Mouse (Mus musculus) frontal cortex, postnatal 36 days (tissue): Measurements from ENCODE around the gene Tlr7.
"Not testable (repeated sequence)": the region's sequence is repeated elsewhere in the genome, so short reads cannot be mapped to it uniquely, and the experiment has no call there.

Experiments used
- DNase-seq, 2 experiments: peaks; one replicate each; pipeline ENCODE4 v3.0.0; 2022; ENCODE audit warnings: low spot score in 2 of 2

Gene Tlr7

GRCm38 (mm10) chrX:167330399-167330798 lies at the start of gene Tlr7:
TSS of gene Tlr7 (minus strand) at chrX:167330558.
- DNase-seq: no peak

DNA sequence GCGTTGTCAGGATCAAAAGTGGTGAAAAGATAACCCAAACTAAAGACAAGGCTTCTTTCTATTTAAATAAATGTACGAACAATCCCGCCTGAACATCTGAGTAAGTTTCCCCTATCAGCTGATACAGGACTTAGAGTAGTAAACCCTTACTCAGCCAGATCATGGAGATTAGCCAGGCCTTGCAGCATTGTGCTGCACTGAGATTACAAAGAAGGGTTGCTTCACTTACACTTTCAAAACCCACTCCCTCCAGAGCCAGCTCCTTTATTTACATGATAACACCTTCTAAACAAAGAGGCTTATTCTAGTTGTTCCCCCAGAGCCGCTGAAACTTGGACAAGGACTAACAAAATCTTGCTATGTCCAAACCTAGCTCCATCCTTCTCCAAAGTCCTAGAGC lies 49.7 kb upstream of the Tlr7 start:
- no peak for DNase-seq

DNA sequence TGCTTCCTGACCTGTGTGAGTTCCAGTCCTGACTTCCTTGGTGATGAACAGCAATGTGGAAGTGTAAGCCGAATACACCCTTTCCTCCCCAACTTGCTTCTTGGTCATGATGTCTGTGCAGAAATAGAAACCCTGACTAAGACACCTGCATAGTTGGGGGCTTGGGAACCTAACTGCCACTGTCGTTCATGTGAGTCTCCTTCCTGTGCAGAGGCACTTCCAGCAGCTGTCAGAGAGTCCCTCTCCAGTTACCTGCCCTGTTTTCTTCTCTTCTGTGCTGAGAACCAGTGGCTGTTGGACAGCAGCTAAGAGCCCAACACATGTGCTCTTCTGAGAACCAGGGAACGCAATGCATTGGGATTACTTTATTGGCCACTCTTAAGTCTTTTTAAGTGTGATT lies 30.9 kb upstream of the Tlr7 start:
- not testable (repeated sequence) for DNase-seq

- DNase-seq: no peak
These were observed 29.3 kb upstream of the Tlr7 start for GRCm38 (mm10) chrX:167359704-167360103.

DNA sequence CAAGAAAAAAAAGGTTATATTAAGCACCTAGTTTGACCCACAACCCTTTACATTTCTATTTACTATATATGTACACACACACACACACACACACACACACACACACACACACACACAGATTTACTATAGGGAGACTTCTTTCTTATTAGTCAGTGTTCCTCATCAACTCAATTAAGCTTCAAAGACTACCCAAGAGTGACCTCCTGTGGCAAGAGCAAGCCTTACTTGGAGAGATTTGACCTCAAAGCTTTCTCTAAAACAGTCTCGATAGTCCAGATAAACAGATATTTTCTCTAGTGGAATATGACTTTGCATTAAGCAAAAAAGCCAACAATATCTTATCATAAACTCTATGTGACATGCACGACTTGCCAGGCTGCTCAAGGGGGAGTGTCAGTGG lies 27.1 kb upstream of the Tlr7 start:
- no peak for DNase-seq

DNA sequence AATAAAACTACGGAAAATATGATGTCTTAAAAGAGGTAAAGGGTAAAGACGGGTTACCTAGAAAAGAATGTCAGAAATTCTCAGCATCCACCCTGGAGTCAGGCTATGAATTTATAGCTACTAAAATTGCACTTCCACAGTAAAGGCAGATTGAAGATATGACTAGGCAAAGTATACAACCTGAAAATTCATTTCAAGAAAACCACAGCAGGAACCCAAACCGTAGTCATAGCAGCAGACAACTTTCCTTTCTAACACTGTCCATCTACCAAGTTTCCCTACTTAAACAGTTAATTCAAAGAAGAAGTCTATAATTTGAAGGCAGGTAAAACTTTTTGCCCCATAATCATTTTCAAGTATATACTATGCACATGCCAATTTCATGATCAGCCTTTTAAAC lies 25.6 kb upstream of the Tlr7 start:
- no peak for DNase-seq

DNA sequence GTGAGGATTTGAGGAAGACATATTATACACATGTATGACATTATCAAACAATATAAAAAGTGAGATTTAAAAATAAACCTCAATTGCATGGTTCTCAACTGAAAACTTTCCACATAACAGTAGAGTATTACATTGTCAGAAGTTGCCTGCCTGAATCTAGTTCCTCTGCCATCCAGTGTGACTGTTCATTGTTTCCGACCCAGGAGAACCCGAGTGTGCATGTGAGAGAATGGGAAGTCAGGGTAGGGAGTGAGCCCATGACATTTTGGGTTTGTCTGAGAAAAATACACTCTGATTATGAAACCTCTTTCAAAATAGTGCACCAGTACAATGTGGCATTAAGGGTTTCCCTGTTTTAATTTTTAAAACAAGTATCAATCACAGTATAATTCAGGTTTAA lies 23.3 kb upstream of the Tlr7 start:
- no peak for DNase-seq

GRCm38 (mm10) chrX:167346440-167346839 lies 16.1 kb upstream of the Tlr7 start:
- no peak for DNase-seq

GRCm38 (mm10) chrX:167344356-167344755 lies 14.0 kb upstream of the Tlr7 start:
- DNase-seq: no peak

DNA sequence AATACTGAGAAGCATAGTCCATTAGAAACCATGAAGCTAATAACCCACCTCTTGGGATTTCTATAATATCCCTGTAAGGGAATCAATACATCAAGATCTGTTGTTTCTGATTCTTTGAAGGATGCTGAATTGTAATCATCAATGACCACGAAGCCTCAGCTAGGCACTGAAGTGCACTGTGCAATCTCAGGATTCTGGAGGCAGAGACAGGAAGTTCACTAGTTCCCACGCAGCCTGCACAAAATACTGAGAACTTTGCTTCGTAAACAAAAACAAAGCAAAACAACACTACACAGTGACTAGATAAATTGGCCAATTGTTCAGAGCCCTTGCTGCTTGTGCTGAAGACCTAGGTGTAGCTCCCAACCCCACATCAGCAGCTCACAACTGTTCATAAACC lies 11.5 kb upstream of the Tlr7 start:
- DNase-seq: no peak

- DNase-seq: no peak
These were observed 9.8 kb upstream of the Tlr7 start for GRCm38 (mm10) chrX:167340190-167340589.

- no peak for DNase-seq
These were observed 7.6 kb upstream of the Tlr7 start for GRCm38 (mm10) chrX:167337990-167338389.

- DNase-seq: no peak
These were observed 4.2 kb upstream of the Tlr7 start for GRCm38 (mm10) chrX:167334571-167334970.

DNA sequence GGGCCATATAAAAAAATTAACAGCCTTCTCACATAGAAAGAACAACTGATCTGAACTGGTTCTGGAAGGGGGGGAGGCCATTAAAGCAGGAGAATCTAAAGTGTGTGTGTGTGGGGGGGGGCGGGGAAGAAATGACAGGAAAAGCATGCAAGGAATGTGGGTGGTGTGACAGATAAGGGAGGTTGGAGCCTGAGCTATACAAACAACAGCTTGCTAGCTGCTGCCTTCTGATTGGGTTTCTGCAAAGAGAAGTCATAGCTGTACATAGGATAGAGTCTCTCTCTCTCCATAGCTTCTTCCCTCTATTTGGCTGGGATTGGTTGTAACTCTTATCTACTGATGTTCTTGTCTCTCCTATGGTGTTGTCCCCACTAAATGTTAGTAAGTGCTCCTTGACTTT lies 2.2 kb upstream of the Tlr7 start:
- DNase-seq: no peak

- no peak for DNase-seq
These were observed 635 bp upstream of the Tlr7 start for GRCm38 (mm10) chrX:167330993-167331392.

DNA sequence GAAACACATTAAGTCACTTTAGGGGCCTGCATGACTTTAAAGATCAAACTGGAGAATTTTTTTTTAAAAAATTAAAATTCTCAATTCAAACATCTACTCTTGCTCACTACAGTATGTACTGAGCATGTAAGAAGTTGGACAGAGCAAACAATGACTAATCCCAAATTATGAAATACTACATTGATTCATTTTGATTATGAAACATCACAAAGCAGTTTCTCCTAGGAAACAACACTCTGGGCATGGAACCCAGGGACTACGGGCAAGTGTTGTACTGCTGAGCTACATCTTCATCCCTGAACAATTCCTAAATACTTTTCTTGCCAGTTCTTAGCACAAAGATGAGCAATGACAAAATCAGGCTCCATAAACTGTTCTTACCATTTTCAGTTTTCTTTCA lies 738 bp downstream of the Tlr7 start:
- DNase-seq: no peak

GRCm38 (mm10) chrX:167329098-167329497 lies 1.3 kb downstream of the Tlr7 start:
- DNase-seq: peak; percentile 11 to 31

DNA sequence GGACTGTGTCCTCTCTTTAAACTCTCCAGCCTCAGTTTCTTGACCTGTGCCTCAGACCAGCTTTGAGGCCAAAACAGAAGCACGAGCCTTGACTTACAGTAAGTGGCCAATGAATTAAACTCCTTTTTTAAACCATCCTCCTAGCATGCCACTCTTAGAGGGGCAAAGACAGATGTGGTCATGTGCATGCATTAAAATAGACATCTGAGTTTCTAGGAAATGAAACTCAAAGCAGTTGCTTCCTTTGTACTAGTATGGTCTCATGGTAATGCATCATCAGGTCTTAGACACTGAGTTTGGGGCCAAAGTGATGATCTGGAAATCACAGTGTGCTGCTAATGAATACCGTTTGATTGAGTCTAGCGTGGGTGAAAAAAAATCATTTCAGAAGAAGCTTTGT lies 1.8 kb downstream of the Tlr7 start:
- no peak for DNase-seq

GRCm38 (mm10) chrX:167323742-167324141 lies 6.6 kb downstream of the Tlr7 start:
- DNase-seq: no peak

- no peak for DNase-seq
These were observed 9.0 kb downstream of the Tlr7 start for GRCm38 (mm10) chrX:167321233-167321806.

DNA sequence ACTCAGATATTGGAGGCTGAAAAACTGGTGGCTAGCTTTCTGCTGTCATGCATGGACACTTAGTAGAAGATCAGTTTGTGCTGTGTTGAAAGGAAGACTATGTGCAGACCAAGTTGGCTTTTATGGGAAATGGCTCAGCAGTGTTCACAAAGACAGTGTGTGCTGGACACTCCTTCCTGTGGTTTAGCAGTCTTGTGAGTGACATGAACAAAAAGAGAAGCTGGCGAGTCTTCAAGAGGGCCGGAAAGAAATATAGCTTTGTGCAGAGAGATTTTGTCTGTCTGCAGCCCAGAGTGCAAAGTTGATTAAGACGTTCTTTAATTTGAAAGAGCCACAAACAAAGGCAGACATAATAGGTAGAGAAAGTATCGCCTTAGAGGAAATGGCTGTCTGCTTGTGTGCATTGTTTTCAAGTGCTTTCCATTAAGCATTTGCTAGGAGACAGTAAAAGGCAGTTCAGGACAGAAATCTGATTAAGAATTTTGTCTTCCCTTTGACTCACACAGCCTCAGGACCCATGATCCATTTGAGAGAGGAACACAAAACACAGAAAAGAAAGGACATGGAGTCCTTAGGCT lies 11.4 kb downstream of the Tlr7 start:
- no peak for DNase-seq

DNA sequence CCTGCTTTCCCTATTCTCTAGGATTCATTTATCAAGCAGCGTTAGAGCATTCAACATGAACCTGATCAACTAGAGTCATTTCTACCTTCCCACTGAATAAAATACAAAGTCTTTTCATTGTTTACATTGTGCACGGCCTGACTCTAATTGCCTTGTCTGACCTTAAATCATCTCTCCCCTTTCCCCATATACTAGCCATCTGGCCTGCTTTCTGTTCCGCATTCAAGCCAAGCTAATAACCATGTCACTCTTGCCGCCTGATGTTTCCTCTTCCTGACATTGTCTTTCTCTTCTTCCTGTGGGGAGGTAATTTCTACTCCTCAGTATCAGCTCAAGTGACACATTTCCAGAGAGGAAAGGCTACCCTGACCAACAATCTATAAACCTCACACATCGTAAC lies 14.6 kb downstream of the Tlr7 start:
- no peak for DNase-seq

DNA sequence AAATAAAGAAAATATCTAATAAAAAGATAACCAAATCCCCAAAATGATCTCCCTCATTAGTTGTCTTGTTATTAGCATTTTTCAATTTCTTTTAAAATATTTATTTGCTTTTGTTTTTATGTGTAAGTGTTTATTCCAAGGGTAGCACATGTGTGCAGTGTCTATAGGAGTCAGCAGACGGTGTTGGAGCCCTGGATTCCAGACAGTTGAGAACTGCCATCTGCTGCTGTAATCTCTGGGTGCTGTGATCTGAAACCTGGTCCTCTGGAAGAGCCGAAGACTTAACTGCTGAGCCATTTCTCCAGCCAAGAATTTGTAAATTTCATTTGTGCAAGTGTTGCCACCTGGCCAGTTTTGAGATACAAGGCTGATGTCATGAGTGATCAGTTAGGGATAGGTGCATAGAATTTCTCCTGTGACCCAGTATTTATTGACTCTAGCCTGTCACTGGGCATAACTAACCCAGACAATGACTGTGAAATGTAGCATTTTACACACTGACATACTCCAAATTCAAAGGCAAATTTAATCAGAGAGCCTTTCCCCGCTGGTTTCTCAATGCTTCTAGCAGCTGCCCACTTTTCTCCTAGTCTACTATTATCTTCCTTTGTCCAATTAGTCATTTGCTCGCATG lies 15.1 kb downstream of the Tlr7 start:
- DNase-seq: no peak

- DNase-seq: not testable (repeated sequence)
These were observed 28.3 kb downstream of the Tlr7 start for GRCm38 (mm10) chrX:167302061-167302460.
